Mouse (Mus musculus) ES-Bruce4 (cell line): Measurements from ENCODE around the gene Asb4.

Source experiments
- CTCF ChIP-seq: IDR thresholded peaks from one replicate; pipeline ENCODE4 v1.8.1; 2011; ENCODE audit warnings: low read depth, low read length
- EP300 ChIP-seq: IDR thresholded peaks from 2 replicates; pipeline ENCODE4 v1.6.1; 2011; ENCODE audit warnings: low read depth, low read length; ENCODE audit not compliant: insufficient read depth
- POLR2A ChIP-seq: IDR thresholded peaks from one replicate; pipeline ENCODE4 v1.8.1; 2011; ENCODE audit warnings: low read length; ENCODE audit not compliant: insufficient read depth

- TF ChIP-seq CTCF (no peak), POLR2A (no peak), EP300 (no peak)
Measured at GRCm38 (mm10) chr6:5421442-5421841, 38.3 kb downstream of the Asb4 start.
